Mouse (Mus musculus) liver, embryonic 15.5 days (tissue): ENCODE results near the gene Lfng. TPM values are rescaled to one million over a fixed set of nuclear protein-coding genes. Genes with fewer than 3 reads are reported as not detected.

Source experiments
- ATAC-seq: fragments of 200-750 bp; cut with Nextera tagmentation; 2 replicates; pipeline ENCODE4 v1.8.0; 2017; ENCODE audit warnings: moderate number of reproducible peaks, mild to moderate bottlenecking, moderate library complexity; ENCODE audit not compliant: insufficient read depth
- H3K27ac ChIP-seq: fragments of 300-500 bp; sonication (generic); replicated peaks from 2 replicates; pipeline ENCODE4 v1.5.1; 2015; ENCODE audit warnings: mild to moderate bottlenecking, inconsistent platforms
- H3K27me3 ChIP-seq: fragments of 300-500 bp; sonication (generic); 2 replicates; pipeline ENCODE4 v1.6.1; 2015; ENCODE audit warnings: mild to moderate bottlenecking, inconsistent platforms
- H3K36me3 ChIP-seq: fragments of 300-500 bp; sonication (generic); replicated peaks from 2 replicates; pipeline ENCODE4 v1.6.1; 2015; ENCODE audit warnings: moderate library complexity, mild to moderate bottlenecking, inconsistent platforms
- H3K4me1 ChIP-seq: fragments of 300-500 bp; sonication (generic); replicated peaks from 2 replicates; pipeline ENCODE4 v1.6.1; 2015; ENCODE audit warnings: inconsistent platforms
- H3K4me2 ChIP-seq: fragments of 300-500 bp; sonication (generic); 2 replicates; pipeline ENCODE4 v1.6.1; 2015; ENCODE audit warnings: moderate library complexity, mild to moderate bottlenecking, inconsistent platforms
- H3K4me3 ChIP-seq: fragments of 300-500 bp; sonication (generic); replicated peaks from 2 replicates; pipeline ENCODE4 v1.5.1; 2015; ENCODE audit warnings: mild to moderate bottlenecking, inconsistent platforms
- H3K9ac ChIP-seq: fragments of 300-500 bp; sonication (generic); 2 replicates; pipeline ENCODE4 v1.6.1; 2015; ENCODE audit warnings: moderate library complexity, mild to moderate bottlenecking, inconsistent platforms
- H3K9me3 ChIP-seq: fragments of 300-500 bp; sonication (generic); replicated peaks from 2 replicates; pipeline ENCODE4 v1.6.1; 2016; ENCODE audit warnings: inconsistent platforms
- WGBS: fragments of 180-500 bp; shearing (Covaris S2); methylation state at CpG from one replicate; pipeline ENCODE4 v1.1.7; 2015; ENCODE audit warnings: mixed read lengths; ENCODE audit not compliant: insufficient replicate concordance; 5-methylcytosine and 5-hydroxymethylcytosine counted together
- polyA plus RNA-seq: library from polyadenylated mRNA; unstranded; fragments of >200 nt; fragmentation: Nextera tagmentation; extraction: Ambion mirVana; gene quantifications from 2 replicates; pipeline ENCODE4 v1.2.1, GENCODE M21; 2015

Lfng gene
- polyA plus RNA-seq, 1 experiment from 2014 or later, result 11.0 TPM

GRCm38 (mm10) chr5:140589082-140589774 is 17.9 kb upstream of the Lfng start:
- no peaks in the 10 kb centered on the region for H3K36me3 ChIP-seq
- H3K4me3 ChIP-seq, result no peak overlapping the region
- 0 out of 2 replicates have a peak, but pooled peaks cover 3% of the 10 kb centered on the region for H3K27me3 ChIP-seq
- H3K9ac ChIP-seq, result no peak overlapping the region
- 71% methylated on average over 16 of the region's 16 CpGs for WGBS
- H3K4me2 ChIP-seq, result no peak overlapping the region
- ATAC-seq, result no peak
- H3K9me3 ChIP-seq, result no peaks in the 10 kb centered on the region
- H3K4me1 ChIP-seq, result peaks cover 13% of the 10 kb centered on the region
- no peak overlapping the region for H3K27ac ChIP-seq

GRCm38 (mm10) chr5:140594846-140595245 is 12.3 kb upstream of the Lfng start:
- WGBS, result 42% methylated on average over 5 of the region's 5 CpGs
- H3K4me2 ChIP-seq, result peak overlapping the region; percentile 24
- H3K9ac ChIP-seq, result peak overlapping the region; percentile 23; the same call in 1 of the 2 replicates
- H3K36me3 ChIP-seq, result no peaks in the 10 kb centered on the region
- H3K9me3 ChIP-seq, result no peaks in the 10 kb centered on the region
- no peaks in the 10 kb centered on the region for H3K27me3 ChIP-seq
- peak overlapping the region; percentile 86 for H3K27ac ChIP-seq
- H3K4me3 ChIP-seq, result no peak overlapping the region
- H3K4me1 ChIP-seq, result peaks cover 58% of the 10 kb centered on the region
- ATAC-seq, result no peak

- ATAC-seq, result peak; percentile 69
- Histone ChIP-seq H3K9me3 (no peaks in the 10 kb centered on the region), H3K27me3 (peaks cover 11% of the 10 kb centered on the region), H3K27ac (peak overlapping the region; percentile 86), H3K36me3 (no peaks in the 10 kb centered on the region), H3K4me3 (peak overlapping the region; percentile 45), H3K4me1 (peaks cover 58% of the 10 kb centered on the region), H3K4me2 (peak overlapping the region; percentile 77), H3K9ac (peak overlapping the region; percentile 52)
- WGBS, result 9% methylated on average over 3 of the region's 3 CpGs
Observed at GRCm38 (mm10) chr5:140596426-140596825, 10.7 kb upstream of the Lfng start.

GRCm38 (mm10) chr5:140596927-140597588 is 10.1 kb upstream of the Lfng start:
- peak overlapping the region; percentile 45 for H3K4me3 ChIP-seq
- peak overlapping the region; percentile 52; the same call in 1 of the 2 replicates for H3K9ac ChIP-seq
- peaks cover 58% of the 10 kb centered on the region for H3K4me1 ChIP-seq

GRCm38 (mm10) chr5:140597787-140598186 is 9.3 kb upstream of the Lfng start:
- WGBS, result 46% methylated on average over 4 of the region's 4 CpGs
- peaks cover 58% of the 10 kb centered on the region for H3K4me1 ChIP-seq
- no peak for ATAC-seq
- H3K9me3 ChIP-seq, result no peaks in the 10 kb centered on the region
- peak overlapping the region; percentile 77 for H3K4me2 ChIP-seq
- H3K36me3 ChIP-seq, result no peaks in the 10 kb centered on the region
- H3K4me3 ChIP-seq, result no peak overlapping the region
- H3K27ac ChIP-seq, result peak overlapping the region; percentile 86
- H3K27me3 ChIP-seq, result peaks cover 25% of the 10 kb centered on the region
- 0 out of 2 replicates have a peak overlapping the region, but pooled peaks have one; percentile 52 for H3K9ac ChIP-seq

More at GRCm38 (mm10) chr5:140596927-140597588, 10.1 kb upstream of the Lfng start:
- peak; percentile 92 for ATAC-seq
- Histone ChIP-seq H3K9me3 (no peaks in the 10 kb centered on the region), H3K27me3 (peaks cover 18% of the 10 kb centered on the region), H3K27ac (peak overlapping the region; percentile 86), H3K36me3 (no peaks in the 10 kb centered on the region), H3K4me2 (peak overlapping the region; percentile 77)
- WGBS, result 8% methylated on average over 18 of the region's 18 CpGs

- WGBS, result 54% methylated on average over 5 of the region's 5 CpGs
- Histone ChIP-seq H3K9me3 (no peaks in the 10 kb centered on the region), H3K4me2 (no peak overlapping the region), H3K27ac (no peak overlapping the region), H3K4me1 (peaks cover 39% of the 10 kb centered on the region), H3K4me3 (no peak overlapping the region), H3K9ac (no peak overlapping the region), H3K27me3 (peaks cover 46% of the 10 kb centered on the region), H3K36me3 (no peaks in the 10 kb centered on the region)
- ATAC-seq, result no peak
Observed at GRCm38 (mm10) chr5:140599939-140600338, 7.2 kb upstream of the Lfng start.

- 70% methylated on average over 12 of the region's 12 CpGs for WGBS
- H3K4me3 ChIP-seq, result no peak overlapping the region
- no peak overlapping the region for H3K4me2 ChIP-seq
- H3K9ac ChIP-seq, result no peak overlapping the region
- ATAC-seq, result no peak
- peaks cover 39% of the 10 kb centered on the region for H3K4me1 ChIP-seq
- H3K36me3 ChIP-seq, result no peaks in the 10 kb centered on the region
- H3K27me3 ChIP-seq, result peaks cover 64% of the 10 kb centered on the region
- H3K9me3 ChIP-seq, result no peaks in the 10 kb centered on the region
- H3K27ac ChIP-seq, result no peak overlapping the region
Observed at GRCm38 (mm10) chr5:140601712-140602111, 5.4 kb upstream of the Lfng start.

- Histone ChIP-seq H3K27me3 (peaks cover 72% of the 10 kb centered on the region), H3K9me3 (no peaks in the 10 kb centered on the region), H3K4me3 (no peak overlapping the region), H3K4me1 (peaks cover 39% of the 10 kb centered on the region), H3K4me2 (no peak overlapping the region), H3K9ac (no peak overlapping the region), H3K36me3 (no peaks in the 10 kb centered on the region), H3K27ac (no peak overlapping the region)
- WGBS, result 54% methylated on average over 2 of the region's 2 CpGs
- ATAC-seq, result no peak
Observed at GRCm38 (mm10) chr5:140602540-140602939, 4.6 kb upstream of the Lfng start.

GRCm38 (mm10) chr5:140604386-140604785 is 2.7 kb upstream of the Lfng start:
- no peak for ATAC-seq
- no peak overlapping the region for H3K4me2 ChIP-seq
- 31% methylated on average over 8 of the region's 8 CpGs for WGBS
- peaks cover 44% of the 10 kb centered on the region for H3K4me1 ChIP-seq
- H3K27me3 ChIP-seq, result peaks cover 88% of the 10 kb centered on the region
- H3K36me3 ChIP-seq, result no peaks in the 10 kb centered on the region
- no peak overlapping the region for H3K9ac ChIP-seq
- no peaks in the 10 kb centered on the region for H3K9me3 ChIP-seq
- H3K27ac ChIP-seq, result no peak overlapping the region
- no peak overlapping the region for H3K4me3 ChIP-seq

- H3K27ac ChIP-seq, result no peak overlapping the region
- H3K36me3 ChIP-seq, result no peaks in the 10 kb centered on the region
- H3K9me3 ChIP-seq, result no peaks in the 10 kb centered on the region
- H3K4me3 ChIP-seq, result no peak overlapping the region
- 15% methylated on average over 3 of the region's 3 CpGs for WGBS
- ATAC-seq, result no peak
- H3K4me2 ChIP-seq, result no peak overlapping the region
- peaks cover 97% of the 10 kb centered on the region for H3K27me3 ChIP-seq
- H3K4me1 ChIP-seq, result peaks cover 53% of the 10 kb centered on the region
- no peak overlapping the region for H3K9ac ChIP-seq
Observed at GRCm38 (mm10) chr5:140605228-140605627, 1.9 kb upstream of the Lfng start.

- no peak for ATAC-seq
- 2% methylated on average over 23 of the region's 23 CpGs for WGBS
- Histone ChIP-seq H3K4me1 (peaks cover 64% of the 10 kb centered on the region), H3K27me3 (peaks cover 97% of the 10 kb centered on the region), H3K9me3 (no peaks in the 10 kb centered on the region), H3K36me3 (0 out of 2 replicates have a peak, but pooled peaks cover under 1% of the 10 kb centered on the region), H3K4me3 (peak overlapping the region; percentile 75), H3K27ac (peak overlapping the region; percentile 80), H3K9ac (peak overlapping the region; percentile 80; the same call in 1 of the 2 replicates), H3K4me2 (peak overlapping the region; percentile 97)
Observed at GRCm38 (mm10) chr5:140606386-140606785, 734 bp upstream of the Lfng start.
